8 mouse cellular contexts compared by ENCODE assay signal in genomic region chr6:90763959-90764591, GRCm38 (mm10).
A peak's percentile ranks its signal among the peaks of the same experiment; 100 is the strongest.
DNase-seq lines count a peak whose midpoint lies in the region; ATAC-seq and TF ChIP-seq lines count a peak whose summit lies in the region.

No protein-coding gene starts in this region.

- TF ChIP-seq POLR2A in small intestine, adult 2 months (IDR thresholded peaks at IDR 0.05; ENCODE audit: low read depth, low read length): no peak

- H3K36me3 ChIP-seq in hindbrain, embryonic 12.5 days: 0 out of 2 replicates have a peak, but pooled peaks cover 3% of the 10 kb centered on the region
- H3K36me3 ChIP-seq in small intestine, adult 2 months (ENCODE audit: control insufficient read depth, insufficient read depth, low read length): no peaks in the 10 kb centered on the region

- peak; percentile 32; the same call in 1 of the 2 replicates for ATAC-seq in hindbrain, embryonic 12.5 days (ENCODE audit: low FRiP score)
- no peak for ATAC-seq in erythroid progenitor cell, adult 5-6 weeks (replicated peaks; ENCODE audit: low FRiP score, poor library complexity, severe bottlenecking)

- no peaks in the 10 kb centered on the region for H3K27me3 ChIP-seq in hindbrain, embryonic 12.5 days
- H3K27me3 ChIP-seq in small intestine, adult 2 months (ENCODE audit: control insufficient read depth, insufficient read depth, low read length): no peaks in the 10 kb centered on the region

- H3K4me1 ChIP-seq in hindbrain, embryonic 12.5 days: peaks cover 56% of the 10 kb centered on the region
- H3K4me1 ChIP-seq in small intestine, adult 2 months (ENCODE audit: control insufficient read depth, insufficient read depth, insufficient read length, low read length): no peaks in the 10 kb centered on the region; the same call in 1 of the 2 replicates

- H3K27ac ChIP-seq in gastrocnemius, adult 2 months: peak overlapping the region; percentile 88
- peak overlapping the region; percentile 56 for H3K27ac ChIP-seq in hindbrain, embryonic 12.5 days
- peak overlapping the region; percentile 26 for H3K27ac ChIP-seq in small intestine, adult 2 months (ENCODE audit: insufficient read depth, low read depth, low read length)

- 34% methylated on average over 18 of the region's 18 CpGs for WGBS in hindbrain, embryonic 12.5 days
- WGBS in small intestine, adult 2 months: 55% methylated on average over 18 of the region's 18 CpGs

- intact Hi-C loops in gastrocnemius, adult 2 months (cut with DNase I): no loop called here

- no peak overlapping the region for H3K9ac ChIP-seq in hindbrain, embryonic 12.5 days

- no peaks in the 10 kb centered on the region for H3K9me3 ChIP-seq in hindbrain, embryonic 12.5 days (replicated peaks)

- TF ChIP-seq CTCF in gastrocnemius, adult 2 months (IDR thresholded peaks at IDR 0.05): peak; percentile 8; the same call in 1 of the 2 replicates
- no peak for TF ChIP-seq CTCF in small intestine, adult 2 months (IDR thresholded peaks at IDR 0.05; ENCODE audit: extremely low read depth, insufficient read length, insufficient replicate concordance, low read depth, low read length)

- DNase-seq in ZHBTc4 (ENCODE audit: low read depth, low spot score): peak; percentile 60
- DNase-seq in cerebellum, adult 8-10 months: peak; percentile 75
- DNase-seq in gastrocnemius, adult 2 months: peak; percentile 95
- peak; percentile 27 for DNase-seq in left cerebral cortex, adult 11 months (ENCODE audit: low spot score)
- DNase-seq in lung, postnatal 25 days (ENCODE audit: low spot score): peak; percentile 82

- H3K4me2 ChIP-seq in hindbrain, embryonic 12.5 days (replicated peaks): no peak overlapping the region

- H3K4me3 ChIP-seq in gastrocnemius, adult 2 months: peak overlapping the region; percentile 71
- no peak overlapping the region for H3K4me3 ChIP-seq in hindbrain, embryonic 12.5 days
- H3K4me3 ChIP-seq in small intestine, adult 2 months (ENCODE audit: low read depth, low read length): peak overlapping the region; percentile 48

Comparison
In these comparisons a context has a peak if more than half of its experiments do, and no peak if none do; other contexts are left out.
1. DNase-seq: peak in every context shown above with its lines; median percentile 95 in gastrocnemius, adult 2 months; 82 in lung, postnatal 25 days; 75 in cerebellum, adult 8-10 months; 60 in ZHBTc4; 27 in left cerebral cortex, adult 11 months.
2. H3K27ac ChIP-seq: peak in every context shown above with its lines; median percentile 88 in gastrocnemius, adult 2 months; 56 in hindbrain, embryonic 12.5 days; 26 in small intestine, adult 2 months.